Mouse (Mus musculus) liver, postnatal 0 days (tissue): ENCODE results near the gene Slc22a15.

ENCODE experiments used
- CTCF ChIP-seq: sonication (generic); IDR thresholded peaks from 2 replicates; pipeline ENCODE4 v1.5.1; 2016; ENCODE audit warnings: antibody characterized with exemption, low read depth
- EP300 ChIP-seq: IDR thresholded peaks from 2 replicates; pipeline ENCODE4 v1.6.1; 2016; ENCODE audit warnings: antibody characterized with exemption, low read depth, mild to moderate bottlenecking

- TF ChIP-seq CTCF (no peak), EP300 (no peak)
Observed at GRCm38 (mm10) chr3:101917665-101918064, 6.6 kb downstream of the Slc22a15 start.
